Mouse (Mus musculus) heart, adult 2 months (tissue): Measurements from ENCODE around the gene Muc4. TPM values are rescaled to one million over a fixed set of nuclear protein-coding genes. Genes with fewer than 3 reads are reported as not detected.

Source experiments
- DNase-seq, 2 experiments: peaks; one replicate each; pipeline ENCODE4 v3.0.0; 2021
- H3K27ac ChIP-seq: fragments of 200-600 bp; 2 replicates; pipeline ENCODE4 v1.8.1; 2022
- H3K27me3 ChIP-seq: fragments of 200-500 bp; 2 replicates; pipeline ENCODE4 v1.6.1; 2012; ENCODE audit warnings: mild to moderate bottlenecking, low read length, inconsistent platforms, mixed read lengths; ENCODE audit not compliant: control insufficient read depth, insufficient read depth
- H3K36me3 ChIP-seq: fragments of 200-500 bp; 2 replicates; pipeline ENCODE4 v1.6.1; 2012; ENCODE audit warnings: low read length, inconsistent platforms; ENCODE audit not compliant: control insufficient read depth, insufficient read depth
- H3K4me1 ChIP-seq: fragments of 200-500 bp; 2 replicates; pipeline ENCODE4 v1.6.1; 2011; ENCODE audit warnings: low read length; ENCODE audit not compliant: control insufficient read depth, insufficient read depth
- H3K4me3 ChIP-seq: fragments of 200-600 bp; 2 replicates; pipeline ENCODE4 v1.8.1; 2022
- H3K79me2 ChIP-seq: fragments of 200-500 bp; replicated peaks from 2 replicates; pipeline ENCODE4 v1.6.1; 2012; ENCODE audit warnings: mild to moderate bottlenecking, inconsistent platforms, low read length, moderate library complexity, mixed read lengths; ENCODE audit not compliant: control insufficient read depth, insufficient read depth
- H3K9ac ChIP-seq: fragments of 200-500 bp; 2 replicates; pipeline ENCODE4 v1.6.1; 2012; ENCODE audit warnings: low read depth, mild to moderate bottlenecking, control low read depth, inconsistent platforms, low read length, mixed read lengths
- CTCF ChIP-seq: fragments of 200-600 bp; IDR thresholded peaks from 2 replicates; pipeline ENCODE4 v1.8.1; 2022; ENCODE audit warnings: antibody characterized with exemption, mild to moderate bottlenecking, moderate library complexity
- EP300 ChIP-seq: fragments of 200-500 bp; IDR thresholded peaks from 2 replicates; pipeline ENCODE4 v1.6.1; 2011; ENCODE audit warnings: low read depth, low read length, control low read depth; ENCODE audit not compliant: insufficient read depth
- POLR2A ChIP-seq: fragments of 200-500 bp; IDR thresholded peaks from 2 replicates; pipeline ENCODE4 v1.6.1; 2011; ENCODE audit warnings: mild to moderate bottlenecking, low read depth, low read length, control low read depth; ENCODE audit not compliant: insufficient read depth
- WGBS: fragments of 180-500 bp; shearing (Covaris S2); methylation state at CpG from one replicate; pipeline ENCODE4 v1.1.7; 2018; 5-methylcytosine and 5-hydroxymethylcytosine counted together
- intact Hi-C: fragments of 180-260 bp; cut with DNase I; formaldehyde crosslinking; loops from one replicate; pipeline ENCODE4 v1.15.1; 2025
- polyA plus RNA-seq: library from polyadenylated mRNA; depleted of rRNA; stranded (reverse); fragments of >200 nt; gene quantifications from 2 replicates; pipeline ENCODE4 v1.2.3, GENCODE M21; 2012
- total RNA-seq, 2 experiments: library from RNA; stranded (reverse); gene quantifications; 2 replicates each; pipeline ENCODE4 v1.2.3; 2021

Muc4 gene
- total and polyA plus RNA-seq, 3 experiments, result 0.18 to 2.5 (median 0.21) TPM

DNA sequence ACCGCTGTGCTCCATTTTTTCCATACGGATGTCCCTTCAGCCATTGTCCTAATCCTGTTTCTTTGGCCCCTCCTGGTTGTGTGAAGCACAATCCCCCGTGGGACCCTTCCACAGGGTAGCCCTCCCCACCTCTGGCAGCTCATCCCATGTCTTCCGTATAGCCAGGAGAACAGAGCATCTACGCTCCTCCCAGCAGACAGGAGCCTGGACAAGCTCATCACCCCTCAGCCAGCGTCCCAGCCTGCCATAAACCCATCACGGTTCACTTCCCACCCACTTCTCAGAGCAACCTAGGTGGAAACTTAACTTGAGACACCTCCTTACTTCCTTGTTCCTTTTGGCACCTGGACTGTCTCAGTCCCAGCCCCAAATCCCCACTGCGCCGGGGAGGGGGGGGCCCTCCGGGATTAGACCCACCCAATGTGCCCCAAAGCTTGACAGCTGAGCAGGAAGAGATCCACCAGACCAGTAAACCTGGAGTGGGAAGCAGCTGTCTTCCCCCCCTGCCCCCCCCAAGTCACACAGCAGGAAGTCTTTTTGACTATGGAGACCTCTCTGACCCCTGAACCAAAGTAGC lies 27.1 kb upstream of the Muc4 start:
- no peak for DNase-seq
- no peak overlapping the region for H3K9ac ChIP-seq
- no peaks in the 10 kb centered on the region for H3K36me3 ChIP-seq
- peaks cover 4% of the 10 kb centered on the region for H3K4me1 ChIP-seq
- no peaks in the 10 kb centered on the region for H3K27me3 ChIP-seq
- no peak overlapping the region for H3K27ac ChIP-seq
- WGBS, result 80% methylated on average over 10 of the region's 10 CpGs
- intact Hi-C loops, result no loop called here
- H3K79me2 ChIP-seq, result no peaks in the 10 kb centered on the region
- H3K4me3 ChIP-seq, result no peak overlapping the region
- TF ChIP-seq EP300, result no peak
- no peak for TF ChIP-seq POLR2A
- no peak for TF ChIP-seq CTCF

DNA sequence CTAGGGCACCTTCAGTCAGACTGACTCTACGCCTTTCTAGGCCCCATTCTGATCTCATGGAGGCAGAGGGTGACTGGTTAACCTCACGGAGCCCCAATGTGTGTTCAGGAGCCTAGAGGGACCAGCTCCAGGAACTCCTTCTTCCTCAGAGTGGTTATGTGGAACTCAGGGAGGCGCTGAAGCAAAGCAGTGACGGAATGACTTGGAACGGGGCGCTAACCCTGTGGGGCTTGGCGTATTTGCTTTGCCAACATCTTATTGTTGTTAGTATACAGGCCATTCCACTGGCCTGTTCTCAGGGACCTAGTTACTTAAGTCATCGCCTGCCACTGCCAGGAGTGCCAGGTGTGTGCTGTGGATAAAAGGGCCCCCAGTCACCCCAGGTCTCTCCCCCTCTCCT lies 26.6 kb upstream of the Muc4 start:
- 95% methylated on average over 8 of the region's 8 CpGs for WGBS
- intact Hi-C loops, result no loop called here

DNA sequence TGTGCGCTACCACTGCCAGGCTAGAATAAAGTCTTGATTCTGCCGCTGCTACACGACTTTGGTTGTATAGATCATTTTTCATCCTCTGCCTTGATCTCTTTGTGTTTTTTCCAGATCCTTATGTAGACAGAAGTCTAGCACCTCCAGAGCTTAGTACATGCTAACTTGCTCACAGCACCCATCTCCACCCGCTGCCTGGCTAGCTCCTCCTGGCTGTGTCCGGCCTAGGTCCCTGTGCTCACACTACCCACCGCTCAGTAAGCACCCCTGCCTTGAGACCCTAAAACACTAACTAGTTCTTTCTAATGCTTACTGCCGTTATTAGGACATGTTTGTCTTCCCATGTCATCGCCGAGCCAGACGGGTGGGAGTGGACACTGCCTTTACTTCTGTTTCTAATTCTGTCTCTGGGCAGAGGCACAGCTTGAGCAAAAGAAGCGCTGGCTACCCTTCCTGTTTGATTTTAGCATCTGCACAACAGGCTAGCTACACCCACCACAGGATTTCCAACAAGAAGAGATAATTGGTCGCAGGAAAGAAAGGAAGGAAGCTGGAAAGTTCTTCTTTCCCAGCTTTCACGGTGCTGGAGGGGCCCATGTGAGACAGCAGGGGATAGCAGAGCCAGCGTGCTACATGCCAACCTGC lies 25.1 kb upstream of the Muc4 start:
- no peaks in the 10 kb centered on the region for H3K36me3 ChIP-seq
- TF ChIP-seq CTCF, result no peak
- no peak for TF ChIP-seq EP300
- no peak for TF ChIP-seq POLR2A
- H3K79me2 ChIP-seq, result no peaks in the 10 kb centered on the region
- no peaks in the 10 kb centered on the region for H3K27me3 ChIP-seq
- no peak overlapping the region for H3K4me3 ChIP-seq
- DNase-seq, result no peak
- H3K27ac ChIP-seq, result no peak overlapping the region
- H3K9ac ChIP-seq, result no peak overlapping the region
- intact Hi-C loops, result loop anchor here (10.0 kb wide), 1 partner anchor 314 kb away; no protein-coding TSS in a partner anchor
- H3K4me1 ChIP-seq, result peaks cover 4% of the 10 kb centered on the region
- 39% methylated on average over 14 of the region's 14 CpGs for WGBS

More for the DNA sequence above, 26.6 kb upstream of the Muc4 start:
- Histone ChIP-seq H3K27me3 (no peaks in the 10 kb centered on the region), H3K4me1 (peaks cover 4% of the 10 kb centered on the region), H3K36me3 (no peaks in the 10 kb centered on the region), H3K4me3 (no peak overlapping the region), H3K79me2 (no peaks in the 10 kb centered on the region), H3K9ac (no peak overlapping the region), H3K27ac (no peak overlapping the region)
- TF ChIP-seq POLR2A (no peak), EP300 (no peak), CTCF (no peak)
- DNase-seq, result no peak

DNA sequence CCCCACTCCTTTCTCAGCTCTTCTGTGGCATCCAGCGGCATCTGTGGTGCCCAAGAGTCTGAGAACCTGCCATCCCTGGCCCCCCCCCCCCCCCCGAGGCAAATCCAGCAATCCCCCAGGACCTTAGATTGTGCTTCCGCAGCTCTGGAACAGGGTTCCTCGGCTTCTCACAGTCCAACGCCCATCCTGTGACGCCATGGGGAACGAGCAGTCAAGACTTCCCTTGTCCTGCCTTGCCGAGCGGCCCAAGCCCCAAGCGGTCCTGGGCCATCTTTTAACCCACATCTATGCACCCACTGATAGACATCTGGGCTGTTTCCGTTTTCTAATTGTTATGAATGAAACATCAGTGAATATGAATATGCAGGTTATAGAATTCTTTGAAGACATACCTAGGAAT lies 23.5 kb upstream of the Muc4 start:
- no peaks in the 10 kb centered on the region for H3K36me3 ChIP-seq
- whole genome bisulfite sequencing, result 72% methylated on average over 11 of the region's 11 CpGs
- H3K79me2 ChIP-seq, result no peaks in the 10 kb centered on the region
- intact Hi-C loops, result loop anchor here (10.0 kb wide), 1 partner anchor 313 kb away; no protein-coding TSS in a partner anchor
- H3K9ac ChIP-seq, result no peak overlapping the region
- no peak for DNase-seq
- H3K27ac ChIP-seq, result no peak overlapping the region
- H3K4me1 ChIP-seq, result peaks cover 4% of the 10 kb centered on the region
- H3K4me3 ChIP-seq, result no peak overlapping the region
- no peaks in the 10 kb centered on the region for H3K27me3 ChIP-seq
- no peak for TF ChIP-seq CTCF

DNA sequence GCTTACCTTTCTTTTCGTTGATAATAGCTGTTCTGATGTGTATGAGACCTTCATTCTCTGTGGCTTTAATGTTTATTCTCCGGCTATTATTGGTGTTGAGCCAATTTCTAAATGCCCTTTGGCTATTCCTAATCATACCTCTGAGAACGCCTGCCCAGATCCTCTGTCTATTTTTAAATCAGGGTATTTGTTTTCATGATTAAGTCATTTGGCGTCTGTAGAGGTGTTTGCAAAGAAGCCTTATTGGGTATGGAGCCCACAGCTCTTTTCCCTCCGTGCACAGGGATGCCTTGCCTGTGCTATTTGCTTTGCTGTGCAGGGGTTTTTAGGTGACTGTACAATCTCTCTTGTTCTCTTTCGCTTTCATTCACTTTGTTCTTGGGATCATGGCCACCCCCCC lies 22.1 kb upstream of the Muc4 start:
- WGBS, result 37% methylated on average over 6 of the region's 6 CpGs
- no peak for DNase-seq
- Histone ChIP-seq H3K4me3 (no peak overlapping the region), H3K4me1 (peaks cover 4% of the 10 kb centered on the region), H3K27me3 (no peaks in the 10 kb centered on the region), H3K36me3 (no peaks in the 10 kb centered on the region), H3K79me2 (no peaks in the 10 kb centered on the region), H3K27ac (peak overlapping the region; percentile 66), H3K9ac (no peak overlapping the region)
- intact Hi-C loops, result loop anchor here (10.0 kb wide), 1 partner anchor 311 kb away; no protein-coding TSS in a partner anchor
- TF ChIP-seq CTCF (no peak), POLR2A (no peak), EP300 (no peak)

DNA sequence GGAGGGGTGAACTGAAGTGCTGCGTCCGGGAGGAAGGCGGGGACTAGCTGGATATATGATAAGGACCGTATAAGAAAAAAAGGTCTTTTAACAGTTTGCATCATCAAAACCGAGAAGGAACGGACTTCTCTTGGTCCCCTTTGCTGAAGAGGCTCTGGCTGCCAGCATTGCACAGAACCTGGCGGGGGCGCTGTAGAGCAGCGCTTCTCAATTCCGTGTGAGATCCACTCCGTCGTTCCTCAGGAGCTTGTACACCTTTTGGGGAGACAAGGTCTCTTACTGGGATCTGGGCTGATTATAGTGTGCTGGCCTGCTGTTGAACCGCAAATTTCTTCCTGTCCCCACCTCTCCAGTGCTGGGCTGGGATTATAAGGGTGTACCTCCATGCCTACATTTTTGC lies 20.3 kb upstream of the Muc4 start:
- whole genome bisulfite sequencing, result 23% methylated on average over 13 of the region's 13 CpGs
- no peak overlapping the region for H3K9ac ChIP-seq
- H3K4me3 ChIP-seq, result no peak overlapping the region
- no peaks in the 10 kb centered on the region for H3K36me3 ChIP-seq
- no peak for TF ChIP-seq POLR2A
- TF ChIP-seq CTCF, result peak; percentile 58
- no peak for TF ChIP-seq EP300
- intact Hi-C loops, result loop anchor here (10.0 kb wide), 1 partner anchor 309 kb away; no protein-coding TSS in a partner anchor
- no peak overlapping the region for H3K27ac ChIP-seq
- no peaks in the 10 kb centered on the region for H3K27me3 ChIP-seq
- peaks cover 4% of the 10 kb centered on the region for H3K4me1 ChIP-seq
- no peak for DNase-seq
- no peaks in the 10 kb centered on the region for H3K79me2 ChIP-seq
